Mouse (Mus musculus): ENCODE measurements around the gene Sord.
"Not testable (repeated sequence)": the region's sequence is repeated elsewhere in the genome, so short reads cannot be mapped to it uniquely, and the experiment has no call there.

Sord gene

DNA sequence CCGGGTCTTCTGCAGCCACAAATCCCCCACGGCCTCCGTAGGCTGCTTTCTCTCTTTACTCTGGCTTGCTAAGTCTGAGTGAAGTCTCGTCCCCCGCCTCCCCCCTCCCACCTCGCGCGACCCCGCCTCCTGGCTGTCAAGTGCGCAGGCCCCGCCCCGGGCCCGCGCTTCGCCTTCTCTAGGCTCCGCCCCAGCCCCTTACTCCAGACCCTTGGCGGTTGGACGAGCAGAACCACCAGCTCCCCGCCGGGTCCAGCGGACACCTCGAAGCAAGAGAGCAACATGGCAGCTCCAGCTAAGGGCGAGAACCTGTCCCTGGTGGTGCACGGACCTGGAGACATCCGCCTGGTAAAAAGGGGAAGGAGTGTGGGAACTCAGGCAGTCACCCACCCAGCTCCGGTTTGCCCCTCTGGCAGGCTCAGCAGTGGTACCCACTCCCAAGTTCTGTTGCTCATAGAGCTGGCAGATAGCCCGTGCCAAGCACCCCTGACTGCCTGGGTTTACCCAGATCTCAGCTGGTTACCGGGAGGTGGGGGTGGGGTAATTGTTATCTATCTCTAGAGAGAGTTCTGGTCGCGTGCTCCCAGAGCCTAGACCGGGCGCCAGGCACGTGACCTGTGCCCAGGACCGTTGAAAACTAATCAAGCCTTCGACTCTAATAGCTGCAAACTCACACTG is at the start of gene Sord:
TSS of gene Sord (plus strand) at position 139 of the 678 bp plus-strand sequence.
- peak; percentile 45 to 61 for DNase-seq (ENCODE audit: low spot score in 2 of 2)

DNA sequence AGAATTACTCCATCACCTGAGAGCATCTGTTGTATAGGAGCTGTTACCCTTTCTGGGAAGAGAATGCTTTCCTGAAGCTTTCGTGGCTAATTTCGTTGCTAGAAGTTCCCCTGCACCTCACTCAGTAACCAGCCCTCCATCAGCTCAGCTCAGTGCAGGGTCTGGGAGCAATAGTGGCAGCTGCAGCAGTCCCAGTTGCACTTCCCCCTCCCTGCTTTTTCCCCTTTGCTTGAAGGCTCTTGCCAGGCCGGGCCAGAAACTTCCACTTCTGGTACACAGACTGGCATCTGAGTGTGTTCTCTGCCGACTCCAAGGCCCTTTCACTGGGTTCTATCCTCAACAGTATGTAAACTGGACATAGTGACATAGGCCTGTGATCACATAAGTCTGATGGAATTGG is 49.5 kb upstream of the Sord start:
- no peak for DNase-seq (ENCODE audit: low spot score in 2 of 2)

DNA sequence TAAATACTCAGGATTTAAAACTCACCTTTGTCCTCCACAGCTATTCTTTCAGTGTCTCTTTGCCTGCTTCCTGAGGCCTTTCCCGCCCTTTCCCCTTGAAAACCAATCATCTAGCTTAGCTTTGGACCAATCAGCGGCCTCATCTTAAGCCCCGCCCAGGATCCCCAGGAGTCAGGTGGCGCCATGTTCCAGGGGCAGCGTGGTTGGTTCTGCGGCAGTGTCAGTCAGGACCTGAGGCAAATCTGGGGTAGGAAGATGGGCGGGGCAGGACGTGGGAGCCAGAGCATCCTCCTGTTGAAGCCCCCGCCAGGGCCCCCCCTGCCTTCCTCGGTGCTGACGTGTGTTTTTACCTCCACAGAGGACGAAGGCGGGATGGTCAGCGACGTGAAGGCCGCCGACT is 48.4 kb upstream of the Sord start, which contains the start of the genes Patl2 and Terb2:
TSS of gene Patl2 (minus strand) at position 84 of the 400 bp plus-strand sequence.
TSS of gene Terb2 (plus strand) at position 167 of the 400 bp plus-strand sequence.
- no peak for DNase-seq (ENCODE audit: low spot score in 2 of 2)

DNA sequence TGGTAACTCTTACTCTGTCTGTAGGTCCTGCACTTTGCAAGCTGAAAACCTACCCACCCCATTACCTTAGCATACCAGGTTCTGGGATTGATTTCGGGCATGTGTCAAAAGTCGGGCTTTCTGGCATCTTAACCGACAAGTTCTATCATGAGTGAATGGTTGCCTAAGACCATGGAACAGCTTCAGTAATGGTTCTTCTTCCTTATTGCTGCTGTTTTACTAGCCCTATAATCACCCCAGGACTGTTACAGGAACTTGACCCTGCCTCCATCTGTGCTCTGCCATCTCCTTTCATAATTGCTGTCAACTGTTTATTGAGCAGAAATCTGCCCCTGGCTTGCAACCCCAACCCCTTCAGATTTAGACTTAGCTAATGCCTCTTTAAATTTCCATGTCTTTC is 47.8 kb upstream of the Sord start:
- no peak for DNase-seq (ENCODE audit: low spot score in 2 of 2)

DNA sequence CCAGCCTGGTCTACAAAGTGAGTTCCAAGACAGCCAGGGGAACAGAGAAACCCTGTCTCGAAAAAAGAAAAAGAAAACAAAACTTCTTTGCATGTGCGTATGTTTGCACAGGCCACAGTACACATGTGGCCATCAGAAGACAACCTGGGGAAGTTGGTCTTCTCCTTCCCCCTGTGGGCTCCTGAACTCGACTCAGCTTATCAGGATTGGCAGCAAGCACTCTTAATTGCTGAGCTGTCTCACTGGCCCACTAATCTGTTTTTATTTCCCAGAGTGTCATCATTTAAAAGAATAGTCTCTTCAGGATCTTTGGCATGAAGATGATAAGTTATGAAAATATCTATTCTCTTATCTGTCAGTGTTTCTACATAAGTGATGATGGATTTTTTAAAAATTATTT is 42.7 kb upstream of the Sord start:
- no peak for DNase-seq (ENCODE audit: low spot score in 2 of 2)

DNA sequence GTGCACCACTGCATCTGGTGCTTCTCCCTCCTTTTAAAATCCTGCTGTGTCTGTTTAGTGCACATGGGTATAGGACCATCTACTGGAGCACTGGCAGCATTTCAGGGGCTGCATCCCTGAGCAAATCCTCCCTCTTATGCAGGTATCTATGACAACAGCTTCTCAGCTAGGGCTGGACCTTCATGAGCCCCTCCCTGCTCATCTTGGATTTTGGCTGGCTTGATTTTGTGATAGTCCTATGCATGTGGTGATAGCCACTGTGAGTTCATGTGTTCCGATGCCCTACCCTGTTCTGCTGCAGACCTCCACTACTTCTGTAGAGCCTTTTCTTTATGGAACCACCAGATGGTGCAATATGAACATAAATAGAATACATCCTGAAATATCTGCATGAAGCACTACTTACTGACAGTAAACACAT is 40.0 kb upstream of the Sord start:
- peak in 1 of 2 experiments; percentile 0 for DNase-seq (ENCODE audit: low spot score in 2 of 2)

DNA sequence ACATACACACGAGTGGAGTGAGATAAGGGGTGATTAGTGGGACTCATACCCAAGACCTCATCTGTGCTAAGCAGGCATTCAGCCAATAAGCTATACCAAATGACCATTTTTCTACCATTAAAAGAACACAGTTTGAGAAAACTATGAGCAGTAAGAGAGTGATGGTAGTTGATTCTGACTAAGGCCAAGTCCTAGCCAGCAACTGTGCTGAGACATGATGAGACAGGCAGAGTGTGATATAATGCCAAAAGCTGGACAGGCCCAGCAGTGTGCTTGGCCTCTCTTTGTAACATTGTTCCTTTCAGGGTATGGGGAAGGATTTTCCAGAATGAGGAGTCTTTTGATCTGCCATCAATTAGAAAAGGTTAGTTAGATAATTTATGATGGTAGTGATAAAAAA is 33.0 kb upstream of the Sord start:
- DNase-seq (ENCODE audit: low spot score in 2 of 2): no peak

DNA sequence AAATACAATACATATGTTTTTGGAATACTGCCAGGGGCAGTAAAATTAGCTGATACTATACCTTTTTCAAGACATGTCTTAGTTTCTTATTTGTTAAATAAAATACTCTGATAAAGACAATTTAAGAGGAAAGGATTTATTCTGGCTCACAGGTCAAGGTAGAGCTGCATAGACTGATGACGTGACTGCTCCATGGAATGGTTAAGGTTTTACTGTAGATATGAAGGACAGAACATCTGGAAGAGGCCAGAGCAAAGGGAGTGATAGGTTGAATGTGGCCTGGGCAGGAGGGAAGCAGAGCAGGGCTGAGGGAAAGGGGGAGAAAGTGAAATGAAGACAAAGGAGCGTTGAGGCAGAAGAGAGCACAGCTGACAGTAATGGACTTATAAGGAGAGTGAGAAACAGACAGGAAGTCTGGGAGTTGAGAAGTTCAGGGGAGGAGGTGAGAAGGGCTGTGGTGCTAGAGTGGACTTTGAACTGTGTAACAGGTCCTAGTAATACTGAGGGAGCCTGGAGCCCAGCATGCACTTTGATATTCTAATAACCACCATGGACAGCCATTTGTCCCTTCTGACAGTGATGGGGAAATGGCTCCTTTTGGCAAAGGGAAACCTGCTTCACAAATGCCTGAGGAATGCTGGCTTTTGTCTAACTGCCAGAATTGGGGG is 28.0 kb upstream of the Sord start:
- DNase-seq (ENCODE audit: low spot score in 2 of 2): no peak

DNA sequence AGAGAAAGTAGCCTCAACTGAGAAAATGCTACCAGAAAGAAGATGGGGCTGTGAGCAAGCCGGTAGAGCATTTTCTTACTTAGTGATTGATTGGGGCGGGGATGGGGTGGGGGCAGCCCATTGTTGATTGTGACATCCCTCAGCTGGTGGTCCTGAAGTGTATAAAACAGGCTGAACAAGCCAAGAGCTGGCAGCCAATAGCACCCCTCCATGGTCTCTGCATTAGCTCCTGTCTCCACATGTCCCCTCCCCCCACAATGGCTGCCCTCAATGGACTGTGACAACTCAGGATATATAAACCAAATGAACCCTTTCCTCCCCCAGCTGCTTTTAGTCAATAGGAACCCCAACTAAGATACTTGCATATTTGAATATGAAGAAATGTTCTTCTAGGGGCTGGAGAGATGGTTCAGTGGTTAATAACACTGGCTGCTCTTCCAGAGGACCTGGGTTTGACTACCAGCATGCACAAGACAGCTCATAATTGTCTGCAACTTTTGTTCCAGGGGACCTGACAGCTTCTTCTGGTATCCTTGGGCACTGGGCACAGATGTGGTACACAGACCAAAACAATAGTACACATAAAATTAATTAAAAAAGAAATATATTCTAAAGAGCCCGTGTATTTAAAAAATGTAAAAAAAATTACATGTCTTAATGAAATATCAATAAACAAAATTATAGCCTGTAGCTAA is 23.9 kb upstream of the Sord start:
- no peak for DNase-seq (ENCODE audit: low spot score in 2 of 2)

DNA sequence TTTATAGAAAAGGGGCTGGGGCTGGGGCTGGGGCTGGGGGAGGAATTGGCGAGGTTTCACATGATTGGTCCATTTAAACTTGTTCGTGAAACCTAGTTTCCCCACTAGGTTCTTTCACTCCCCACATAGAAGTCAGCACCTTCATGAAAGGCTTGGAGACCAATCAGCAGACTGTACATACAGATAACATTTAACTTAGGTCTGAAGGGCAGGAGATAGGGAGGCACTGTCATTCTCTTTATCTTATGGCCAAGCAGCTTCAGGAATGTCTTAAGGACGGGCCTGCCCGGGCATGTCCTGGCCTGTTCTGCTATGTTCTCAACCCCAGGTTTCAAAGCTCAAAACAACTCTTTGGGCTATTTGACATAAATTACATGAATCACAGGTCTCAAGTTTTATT is 17.5 kb upstream of the Sord start:
- DNase-seq (ENCODE audit: low spot score in 2 of 2): not testable (repeated sequence)

DNA sequence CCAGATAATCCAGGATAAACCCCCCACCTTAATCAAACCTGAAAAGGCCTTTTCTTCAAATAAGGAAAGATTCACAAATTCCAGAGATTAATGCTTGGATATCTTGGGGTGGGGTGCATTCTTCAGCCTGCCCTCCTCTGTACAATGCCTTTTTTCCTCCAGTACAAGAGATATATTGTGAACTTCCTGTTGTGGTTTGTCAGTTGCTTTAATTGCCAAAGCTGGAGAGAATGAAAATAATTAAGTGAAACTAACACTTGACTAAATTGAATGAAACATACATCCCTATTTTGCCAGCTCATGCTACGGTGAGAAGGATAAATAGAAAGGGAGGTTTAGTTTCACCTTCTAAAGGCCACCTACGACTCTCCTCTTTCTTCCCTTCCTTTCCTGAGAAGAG is 16.3 kb upstream of the Sord start:
- DNase-seq (ENCODE audit: low spot score in 2 of 2): no peak

DNA sequence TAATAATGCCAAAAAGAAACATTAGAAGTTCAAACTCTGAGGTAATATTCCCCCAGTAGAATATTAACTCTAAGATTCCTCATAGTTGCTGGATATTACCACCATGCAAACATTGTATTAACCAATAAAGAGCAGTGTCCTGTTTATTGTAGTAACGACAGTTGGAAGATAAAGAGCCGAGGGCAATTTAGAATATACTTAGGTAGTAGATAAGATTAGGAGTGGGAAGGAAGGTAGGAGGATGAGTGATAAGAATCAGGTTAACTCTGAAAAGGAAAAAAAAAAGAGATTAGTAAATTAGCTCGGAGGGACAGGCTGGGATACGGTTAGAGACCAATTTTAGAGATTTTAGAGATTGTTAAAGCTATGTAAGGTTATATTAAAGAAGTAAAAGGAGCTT is 13.2 kb upstream of the Sord start:
- no peak for DNase-seq (ENCODE audit: low spot score in 2 of 2)

DNA sequence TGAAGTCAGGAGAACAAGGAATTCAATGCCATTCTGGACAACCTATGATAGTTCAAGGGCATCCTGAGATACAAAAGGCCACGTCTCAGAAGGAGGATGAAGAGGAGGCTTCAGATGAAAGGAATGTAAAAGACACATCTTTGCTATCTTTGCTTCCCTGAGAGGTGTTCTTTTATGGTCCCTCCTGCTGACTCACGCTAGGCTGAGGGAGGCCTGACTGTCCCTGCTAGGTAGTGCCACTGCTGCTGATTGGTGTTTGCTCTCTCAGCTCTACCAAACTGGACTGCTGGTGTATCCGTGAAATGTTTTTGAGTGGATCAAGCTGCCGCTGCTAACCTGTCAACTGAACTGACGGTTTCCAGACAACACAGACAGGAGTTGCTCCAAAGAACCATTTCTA is 12.8 kb upstream of the Sord start:
- no peak for DNase-seq (ENCODE audit: low spot score in 2 of 2)

DNA sequence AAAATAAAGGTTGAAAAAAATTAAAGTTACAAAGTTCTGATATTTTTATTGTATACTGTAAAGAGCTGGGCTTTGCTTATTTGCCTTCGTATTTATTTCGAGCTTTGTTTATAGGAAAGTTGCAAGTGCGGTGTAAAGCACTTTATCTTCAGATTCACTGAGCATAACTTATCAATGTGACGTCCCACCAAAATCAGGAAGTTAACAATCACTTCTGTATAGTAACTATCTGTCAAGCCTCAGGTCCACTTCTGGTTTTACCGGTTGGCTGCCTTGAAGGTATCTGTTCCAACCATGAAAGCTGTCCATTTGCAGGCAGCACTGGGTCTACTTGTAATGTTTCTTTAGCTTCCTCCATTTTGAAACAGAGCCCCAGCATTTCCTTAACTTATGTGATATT is 12.3 kb upstream of the Sord start:
- DNase-seq (ENCODE audit: low spot score in 2 of 2): no peak

DNA sequence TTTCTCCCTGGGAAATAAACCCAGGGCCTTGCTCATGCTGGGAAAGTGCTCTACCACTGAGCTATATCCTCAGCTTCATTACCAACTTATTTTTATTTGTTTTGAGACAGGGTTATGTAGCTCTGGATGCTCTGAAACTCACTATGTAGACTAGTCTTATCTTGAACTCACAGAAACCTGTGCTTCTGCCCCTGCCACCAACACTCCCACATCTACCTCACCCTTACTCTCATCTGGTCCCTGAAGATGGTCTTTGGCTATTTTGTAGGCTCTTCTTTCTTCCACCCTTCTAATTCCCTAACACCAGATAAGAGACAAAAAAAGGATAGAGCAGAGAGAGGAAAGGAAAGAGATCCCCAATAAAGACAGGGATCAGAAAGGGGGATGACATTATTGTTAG is 10.9 kb upstream of the Sord start:
- DNase-seq (ENCODE audit: low spot score in 2 of 2): no peak

DNA sequence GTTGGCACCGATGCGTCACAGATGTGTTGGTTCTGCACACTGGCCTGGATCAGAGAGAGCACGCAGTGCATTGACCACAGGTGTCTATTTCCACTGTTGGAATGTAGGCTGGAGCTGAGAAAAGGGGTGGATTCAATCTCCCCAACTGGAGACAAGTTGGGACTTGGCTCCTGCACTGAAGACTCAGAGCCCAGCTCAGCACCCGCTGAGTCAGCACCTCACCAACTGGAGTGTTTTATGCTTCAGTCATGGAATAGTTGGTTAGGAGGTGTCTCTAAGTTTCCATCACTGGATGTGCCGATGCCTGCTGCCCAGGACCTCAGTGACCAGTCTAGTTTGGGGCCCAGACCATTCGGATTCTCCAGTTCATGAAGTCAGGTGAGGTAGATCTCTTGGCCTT is 4.2 kb upstream of the Sord start:
- DNase-seq (ENCODE audit: low spot score in 2 of 2): no peak

DNA sequence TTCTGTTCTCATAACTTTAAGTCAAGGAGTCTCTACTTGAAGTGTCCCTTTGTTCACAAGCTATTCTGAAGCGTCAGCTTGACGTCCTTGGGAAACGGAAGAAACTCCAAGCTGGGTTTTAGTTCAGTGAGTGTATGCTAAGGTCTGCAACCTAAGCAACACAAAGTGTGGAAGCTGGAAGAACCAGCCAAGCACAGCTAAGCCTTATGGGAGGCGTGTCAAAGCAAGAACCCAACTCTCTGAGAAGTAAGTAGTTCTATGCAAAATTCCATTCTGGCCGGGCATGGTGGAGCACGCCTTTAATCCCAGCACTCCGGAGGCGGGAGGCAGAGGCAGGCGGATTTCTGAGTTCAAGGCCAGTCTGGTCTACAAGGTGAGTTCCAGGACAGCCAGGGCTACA is 2.9 kb upstream of the Sord start:
- no peak for DNase-seq (ENCODE audit: low spot score in 2 of 2)

DNA sequence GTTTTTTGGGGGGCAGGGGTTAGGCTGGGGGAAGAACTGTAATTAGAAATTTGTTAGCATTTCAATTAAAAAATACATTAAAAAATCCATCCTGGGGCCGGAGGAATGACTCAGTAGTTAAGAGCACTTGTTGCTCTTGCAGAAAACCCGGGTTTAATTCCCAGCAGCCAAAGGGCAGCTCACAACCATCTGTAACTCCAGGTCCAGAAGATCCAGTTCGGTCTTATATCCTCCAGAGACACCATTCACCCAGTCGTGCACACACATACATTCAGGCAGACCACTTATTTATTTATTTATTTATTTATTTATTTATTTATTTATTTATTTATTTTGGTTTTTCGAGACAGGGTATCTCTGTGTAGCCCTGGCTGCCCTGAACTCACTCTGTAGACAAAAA is 1.2 kb upstream of the Sord start:
- DNase-seq (ENCODE audit: low spot score in 2 of 2): no peak

DNA sequence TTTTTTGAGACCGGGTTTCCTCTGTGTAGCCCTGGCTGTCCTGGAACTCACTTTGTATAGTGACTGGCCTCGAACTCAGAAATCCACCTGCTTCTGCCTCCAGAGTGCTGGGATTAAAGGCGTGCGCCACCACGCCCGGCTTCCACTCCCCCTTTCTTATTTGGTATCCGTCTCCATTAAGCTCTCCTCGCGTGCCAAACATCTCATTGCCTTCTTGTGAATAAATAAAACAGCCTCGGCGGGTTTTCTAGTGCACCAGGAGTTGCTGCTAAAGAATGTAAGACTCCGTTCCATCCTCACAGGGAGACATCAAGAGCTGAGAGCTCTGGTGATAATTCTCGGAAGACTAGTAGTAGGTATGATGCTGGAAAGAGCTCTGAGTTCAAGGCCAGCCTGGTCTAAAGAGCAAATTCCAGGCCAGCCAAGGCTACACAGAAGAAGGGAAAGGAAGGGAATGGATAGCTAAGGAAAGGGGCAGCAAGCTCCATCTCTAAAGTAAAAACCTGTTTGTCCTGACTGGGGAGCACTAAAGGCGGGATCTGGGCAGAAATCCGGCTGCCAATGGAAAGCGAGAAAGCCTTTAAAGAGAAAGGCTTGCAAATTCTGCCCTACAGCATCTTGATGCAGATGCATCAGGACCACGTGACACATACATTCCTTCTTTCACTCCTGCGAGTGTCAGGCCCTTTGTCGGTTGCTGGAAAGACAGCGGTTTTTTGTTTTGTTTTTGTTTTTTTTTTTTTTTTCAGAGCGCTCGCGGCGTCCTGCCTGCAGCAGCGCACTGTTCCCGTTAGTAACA is 591 bp upstream of the Sord start:
- peak; percentile 19 to 22 for DNase-seq (ENCODE audit: low spot score in 2 of 2)

DNA sequence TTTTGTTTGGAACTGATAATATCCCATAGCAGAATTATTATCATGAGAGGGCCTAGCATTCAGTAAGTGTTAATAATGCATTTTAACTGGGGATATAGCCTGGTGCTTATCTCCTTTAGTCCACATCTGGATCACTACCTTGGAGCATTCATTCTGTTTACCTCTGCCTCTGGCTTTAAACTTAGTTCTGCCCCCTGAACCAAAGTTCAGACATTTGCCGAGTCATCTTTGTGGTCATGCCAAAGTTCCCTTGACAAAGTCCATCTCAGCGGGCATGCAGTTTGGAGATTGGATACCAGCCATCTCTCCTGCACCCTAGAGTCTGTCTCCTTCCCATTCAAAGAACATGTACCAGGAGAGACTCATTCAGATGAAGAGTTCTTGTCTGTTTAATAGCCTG is 876 bp downstream of the Sord start:
- DNase-seq (ENCODE audit: low spot score in 2 of 2): no peak

DNA sequence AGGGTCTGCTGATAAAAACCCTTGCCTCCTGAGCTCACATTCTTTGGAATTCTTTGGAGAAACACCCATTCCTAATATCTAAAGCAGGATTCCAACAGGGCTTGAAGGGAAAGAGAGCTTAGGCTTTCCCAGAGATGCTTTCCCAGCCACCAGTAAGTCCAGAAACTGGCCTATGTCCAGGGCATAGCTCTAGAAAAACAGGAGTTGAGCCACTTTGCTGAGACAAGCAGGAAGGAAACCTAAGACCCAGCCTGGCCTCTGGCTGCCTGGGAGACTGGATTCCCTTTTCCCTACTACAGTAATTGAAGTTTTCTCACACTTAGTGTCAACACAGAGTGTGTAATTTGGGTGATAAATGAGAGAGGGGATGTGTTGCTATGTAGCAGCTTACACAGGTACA is 1.8 kb downstream of the Sord start:
- DNase-seq (ENCODE audit: low spot score in 2 of 2): no peak

DNA sequence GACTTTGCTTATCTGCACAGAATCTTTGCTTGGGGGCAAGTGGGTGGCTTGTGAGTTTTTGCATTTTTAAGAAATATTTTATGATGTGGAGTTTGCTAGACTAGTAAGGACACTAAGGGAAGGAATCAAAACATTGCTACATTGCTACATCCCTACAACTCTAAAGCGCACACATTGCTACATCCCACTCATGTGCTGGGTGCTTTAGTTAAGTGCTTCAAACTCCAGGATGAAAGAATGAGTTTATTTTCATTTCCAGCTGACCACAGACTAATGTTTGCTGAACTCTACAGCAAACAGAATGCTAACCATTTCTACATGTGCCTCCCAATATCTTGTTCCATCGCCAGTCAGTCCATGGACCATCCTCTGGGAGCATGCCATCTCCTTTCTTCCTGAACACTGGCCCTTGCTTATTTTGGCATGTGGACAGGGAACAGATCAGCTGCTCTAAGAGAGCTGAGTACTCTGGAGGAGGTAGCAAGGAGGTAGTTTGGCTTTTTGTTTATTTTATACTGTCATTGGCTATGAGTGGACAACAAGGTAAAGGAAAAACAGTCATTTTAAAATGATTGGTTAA is 3.4 kb downstream of the Sord start:
- DNase-seq (ENCODE audit: low spot score in 2 of 2): no peak
